Mouse (Mus musculus): ENCODE measurements at regions not wholly inside any gene's neighbourhood (a gene's known extent, or its start where the extent isn't known, plus 50 kb on each side); places are given as distances from the start of the nearest gene placed in this dataset.

DNA sequence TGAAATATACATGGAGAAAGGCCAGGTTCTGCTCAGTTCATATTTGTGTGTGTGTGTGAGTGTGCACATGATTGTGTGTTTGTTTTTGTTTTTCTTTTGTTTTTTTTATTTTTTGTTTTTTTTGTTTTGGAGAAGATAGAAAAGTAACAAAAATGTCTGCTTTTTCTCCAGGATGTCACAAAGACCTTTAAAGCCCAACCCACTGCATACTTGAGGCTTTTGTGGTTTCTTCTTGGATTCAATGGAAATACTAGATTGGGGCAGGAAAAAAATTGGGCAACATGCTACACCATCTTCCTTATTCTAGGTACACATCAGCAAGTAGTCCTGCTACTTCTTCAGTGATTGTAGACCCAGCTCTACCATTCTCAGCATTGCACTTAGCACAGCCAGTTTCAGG lies 226.7 kb downstream of the Stim2 start:
- TF ChIP-seq MYOD1 (IDR thresholded peaks at IDR 0.05; ENCODE audit: control insufficient read depth, insufficient read length, low read depth) (no peak), CEBPB (IDR thresholded peaks at IDR 0.05; ENCODE audit: low read depth) (peak; percentile 20), USF1 (IDR thresholded peaks at IDR 0.05; ENCODE audit: low read depth) (no peak), CTCF (IDR thresholded peaks at IDR 0.05; ENCODE audit: control insufficient read depth, insufficient read depth, insufficient read length) (no peak)

Data from C2C12 (cell line).